Mouse (Mus musculus) adipose tissue, adult 10 weeks (tissue): Measurements from ENCODE around the gene Slc6a19. TPM values are rescaled to one million over a fixed set of nuclear protein-coding genes. Genes with fewer than 3 reads are reported as not detected.

Source experiments
- polyA plus RNA-seq: library from polyadenylated mRNA; stranded (reverse); fragments of 350-450 nt; fragmentation: Illumina TruSeq; extraction: RNeasy Lipid Tissue Mini Kit (QIAGEN cat#74804); gene quantifications from one replicate; pipeline ENCODE4 v1.2.3, GENCODE M21; 2014; ENCODE audit warnings: low read depth, low replicate concordance

Gene Slc6a19
- polyA plus RNA-seq: 1.3 TPM

DNA sequence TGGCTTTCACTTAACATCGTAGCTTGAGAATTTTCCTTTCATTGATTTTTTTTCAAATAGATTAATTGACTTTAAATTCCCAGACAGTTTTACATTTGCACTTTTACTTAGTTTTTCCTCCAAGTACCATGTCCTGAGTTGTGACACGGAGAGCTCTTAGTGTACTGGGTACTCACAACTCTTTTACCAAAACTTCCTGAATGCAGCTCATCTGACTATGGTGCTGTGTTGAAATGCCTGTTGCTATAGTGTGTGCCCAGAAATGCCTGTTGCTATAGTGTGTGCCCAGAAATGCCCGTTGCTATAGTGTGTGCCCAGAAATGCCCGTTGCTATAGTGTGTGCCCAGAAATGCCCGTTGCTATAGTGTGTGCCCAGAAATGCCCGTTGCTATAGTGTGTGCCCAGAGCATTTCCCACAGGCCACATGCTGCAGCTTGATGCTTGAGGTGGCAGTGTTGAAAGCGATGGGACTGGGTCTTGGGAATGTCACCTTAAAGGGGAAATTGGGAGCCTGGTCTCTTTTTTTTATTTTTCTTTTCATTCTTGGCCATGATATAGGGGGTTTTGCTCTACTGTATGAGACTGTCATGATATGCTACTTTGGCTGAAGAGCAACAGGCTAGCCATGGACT is at the start of gene Slc6a19:
Slc6a19 (minus strand) TSS at position 172 of the 632 bp plus-strand sequence.

GRCm38 (mm10) chr13:73732742-73733700 is 28.4 kb upstream of the Slc6a19 start, which contains the start of gene Slc12a7:
TSS of gene Slc12a7 (plus strand) at chr13:73733094.

DNA sequence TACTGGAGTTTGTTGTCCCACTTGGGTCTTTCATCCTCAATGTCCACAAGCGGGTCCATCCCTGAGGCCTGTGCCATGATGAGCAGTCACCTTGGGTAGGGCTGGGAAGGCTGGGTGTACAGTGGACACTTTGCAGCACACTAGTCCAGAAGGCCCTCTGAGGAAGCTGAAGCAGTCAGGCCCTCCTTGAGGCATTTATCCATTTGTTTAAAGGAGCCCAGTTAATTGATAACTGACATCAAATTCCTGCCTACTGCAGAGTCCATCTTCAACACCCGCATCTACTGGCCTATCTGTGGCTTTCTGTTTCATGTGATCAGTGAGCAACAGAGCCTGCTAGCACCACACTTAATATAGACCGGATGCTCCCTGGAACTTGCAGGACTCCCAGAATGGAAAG is 26.8 kb downstream of the Slc6a19 start, which contains the start of gene Slc6a18:
Slc6a18 (minus strand) TSS at position 171 of the 400 bp plus-strand sequence.

Other genes with a start within 250 kb of the Slc6a19 start
- gene Lpcat1, start 237.7 kb downstream of the Slc6a19 start, polyA plus RNA-seq: 13.7 TPM
- gene Slc6a3, start 168.1 kb downstream of the Slc6a19 start, polyA plus RNA-seq: not detected
- 165 TPM for gene Clptm1l, start 100.9 kb downstream of the Slc6a19 start, polyA plus RNA-seq
- gene Tert, start 78.0 kb downstream of the Slc6a19 start, polyA plus RNA-seq: 2.4 TPM
- 2.8 TPM for gene Slc6a18, start 26.8 kb downstream of the Slc6a19 start, polyA plus RNA-seq
- 24.9 TPM for gene Slc12a7, start 28.2 kb upstream of the Slc6a19 start, polyA plus RNA-seq
- 3.4 TPM for gene Nkd2, start 142.8 kb upstream of the Slc6a19 start, polyA plus RNA-seq
- gene Trip13, start 232.9 kb upstream of the Slc6a19 start, polyA plus RNA-seq: 1.2 TPM
- gene Brd9, start 232.9 kb upstream of the Slc6a19 start, polyA plus RNA-seq: 31.8 TPM